Mouse (Mus musculus): ENCODE measurements around the gene Gm20716. TPM values are rescaled to one million over a fixed set of nuclear protein-coding genes. Genes with fewer than 3 reads are reported as not detected.

The Gm20716 gene
- polyA plus RNA-seq (2014; fragmentation: Illumina TruSeq; extraction: RNeasy Lipid Tissue Mini Kit (QIAGEN cat#74804); ENCODE audit: low read depth, low replicate concordance), result 53.5 TPM

GRCm38 (mm10) chr2:168230026-168230728 is at the start of gene Gm20716, which contains the start of the genes Dpm1 and Mocs3:
Gm20716 (minus strand) TSS chr2:168230364.
Dpm1 (minus strand) TSS chr2:168230591.
Mocs3 (plus strand) TSS chr2:168230622.

DNA sequence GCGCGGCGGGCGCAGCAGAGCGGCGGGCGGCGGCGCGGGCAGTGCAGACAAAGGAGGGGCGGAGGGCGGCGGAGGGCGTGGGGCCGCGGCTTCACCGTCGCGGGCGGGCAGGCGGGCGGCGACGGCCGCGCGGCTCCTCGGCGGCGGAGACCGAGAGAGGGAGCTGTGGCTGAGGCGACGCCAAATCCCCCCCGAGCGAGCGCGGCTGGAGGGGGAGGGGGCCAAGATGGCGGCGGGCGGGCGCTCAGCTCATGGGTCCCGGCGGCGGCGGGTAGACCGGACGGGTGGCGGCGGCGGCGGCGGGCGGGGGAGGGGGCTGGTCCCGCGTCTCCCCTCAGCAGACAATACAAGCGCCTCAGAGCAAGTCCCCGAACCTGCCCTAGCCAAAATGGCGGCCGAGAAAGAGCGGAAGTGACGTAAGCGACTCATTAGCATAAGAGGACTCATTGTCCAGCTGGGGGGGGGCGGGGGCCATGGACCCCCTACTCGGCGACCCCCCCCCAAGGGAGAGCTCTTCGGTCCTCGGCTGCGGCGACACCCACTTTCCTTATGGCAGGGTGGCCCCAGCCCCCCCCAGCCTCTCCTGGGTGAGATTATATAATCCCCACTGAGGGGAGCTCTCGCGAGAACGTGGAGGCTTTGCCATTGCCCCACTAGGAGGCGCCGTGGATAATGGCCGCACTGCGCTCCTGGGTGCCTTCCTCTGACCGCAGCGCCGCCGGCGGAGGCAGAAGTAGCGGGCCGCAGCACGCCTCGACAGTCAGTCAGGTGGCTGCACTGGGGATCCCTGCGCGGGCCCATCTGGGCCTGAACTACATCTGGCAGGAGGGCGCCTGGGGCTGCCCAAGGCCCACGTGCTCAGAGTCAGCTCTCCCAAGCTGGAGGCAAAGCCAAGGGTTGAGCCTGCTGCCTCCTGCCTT is 23.2 kb downstream of the Gm20716 start, which contains the start of gene Adnp:
Gene Adnp, minus strand, starts transcription at position 388 of the 920 bp plus-strand sequence.

Other genes starting within 250 kb of the Gm20716 start
- 0.92 TPM for gene Ripor3, start 219.7 kb downstream of the Gm20716 start, polyA plus RNA-seq (2014; fragmentation: Illumina TruSeq; extraction: RNeasy Lipid Tissue Mini Kit (QIAGEN cat#74804); ENCODE audit: low read depth, low replicate concordance)
- gene Pard6b, start 149.4 kb downstream of the Gm20716 start, polyA plus RNA-seq (2014; fragmentation: Illumina TruSeq; extraction: RNeasy Lipid Tissue Mini Kit (QIAGEN cat#74804); ENCODE audit: low read depth, low replicate concordance), result 10.2 TPM
- gene Adnp, start 23.3 kb downstream of the Gm20716 start, polyA plus RNA-seq (2014; fragmentation: Illumina TruSeq; extraction: RNeasy Lipid Tissue Mini Kit (QIAGEN cat#74804); ENCODE audit: low read depth, low replicate concordance), result 3.8 TPM
- gene Dpm1, start 227 bp upstream of the Gm20716 start, polyA plus RNA-seq (2014; fragmentation: Illumina TruSeq; extraction: RNeasy Lipid Tissue Mini Kit (QIAGEN cat#74804); ENCODE audit: low read depth, low replicate concordance), result 71.1 TPM
- gene Mocs3, start 258 bp upstream of the Gm20716 start, polyA plus RNA-seq (2014; fragmentation: Illumina TruSeq; extraction: RNeasy Lipid Tissue Mini Kit (QIAGEN cat#74804); ENCODE audit: low read depth, low replicate concordance), result 5.1 TPM
- 2.1 TPM for gene Kcng1, start 51.4 kb upstream of the Gm20716 start, polyA plus RNA-seq (2014; fragmentation: Illumina TruSeq; extraction: RNeasy Lipid Tissue Mini Kit (QIAGEN cat#74804); ENCODE audit: low read depth, low replicate concordance)

Measured in adipose tissue, adult 10 weeks (tissue).